19 mouse cellular contexts compared by ENCODE assay signal in the genomic region with DNA sequence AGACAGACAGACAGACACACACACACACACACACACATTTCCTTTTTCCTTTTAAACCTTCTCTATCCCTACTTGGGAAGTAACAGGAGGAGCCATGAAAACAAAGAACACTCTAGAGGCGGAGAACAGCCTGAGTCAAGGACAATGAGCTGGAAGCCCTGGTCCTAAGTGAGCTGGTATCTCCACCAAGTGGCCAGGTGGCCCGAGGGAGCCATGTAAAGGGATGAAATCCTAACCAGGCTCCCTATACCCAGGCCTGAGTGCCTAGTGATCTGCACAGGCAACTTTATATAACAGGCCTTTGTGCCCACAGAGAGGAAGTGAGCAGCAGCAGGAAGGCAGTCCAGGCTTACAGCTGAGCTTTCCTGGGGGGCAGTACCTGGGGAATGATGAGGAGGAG. TPM values are rescaled to one million over a fixed set of nuclear protein-coding genes. Genes with fewer than 3 reads are reported as not detected.
A peak's percentile ranks its signal among the peaks of the same experiment; 100 is the strongest.
DNase-seq lines count a peak whose midpoint lies in the region; ATAC-seq and TF ChIP-seq lines count a peak whose summit lies in the region.
"Had no signal": no experiment of that assay in that cellular context is flagged by ENCODE, and none has a peak within 500 bp of the region (broad histone marks: within the 10 kb centered on the region; RNA-seq: fewer than 3 reads in every experiment).

No protein-coding gene starts in this region.

- H3K36me3 ChIP-seq in kidney, adult 2 months (ENCODE audit: control insufficient read depth, insufficient read depth, low read length): no peaks in the 10 kb centered on the region
- H3K36me3 ChIP-seq in liver, embryonic 16.5 days (ENCODE audit: control insufficient read depth, insufficient read depth): peaks cover 11% of the 10 kb centered on the region; the same call in 1 of the 2 replicates
- 0 out of 2 replicates have a peak, but pooled peaks cover 5% of the 10 kb centered on the region for H3K36me3 ChIP-seq in limb, embryonic 10.5 days
- H3K36me3 ChIP-seq: embryonic facial prominence, embryonic 15.5 days; hindbrain, embryonic 15.5 days had no signal

- H3K27me3 ChIP-seq in kidney, adult 2 months (replicated peaks; ENCODE audit: control insufficient read depth, insufficient read depth, low read length): no peaks in the 10 kb centered on the region
- no peaks in the 10 kb centered on the region for H3K27me3 ChIP-seq in liver, embryonic 16.5 days (ENCODE audit: control insufficient read depth, insufficient read depth, low read depth, low read length)
- no peaks in the 10 kb centered on the region for H3K27me3 ChIP-seq in limb, embryonic 10.5 days (ENCODE audit: low read depth, poor library complexity, severe bottlenecking)
- H3K27me3 ChIP-seq: embryonic facial prominence, embryonic 15.5 days; hindbrain, embryonic 15.5 days had no signal

- peaks cover 14% of the 10 kb centered on the region for H3K4me1 ChIP-seq in kidney, adult 2 months (ENCODE audit: control insufficient read depth, insufficient read depth, low read length)
- H3K4me1 ChIP-seq in liver, embryonic 16.5 days (ENCODE audit: control insufficient read depth, low read depth, low read length): peaks cover 46% of the 10 kb centered on the region
- peaks cover 16% of the 10 kb centered on the region for H3K4me1 ChIP-seq in limb, embryonic 10.5 days

- DNase-seq in adrenal gland, postnatal 10 days: peak; percentile 28
- DNase-seq in adrenal gland, adult 18-20 months (ENCODE audit: low spot score in 2 of 2): no peak
- no peak for DNase-seq in kidney, adult 2 months
- DNase-seq in kidney, postnatal 4 days: no peak
- DNase-seq in 416B (ENCODE audit: low read depth): peak; percentile 39
- no peak for DNase-seq in limb, embryonic 10.5 days (ENCODE audit: low spot score)
- DNase-seq in right cerebral cortex, adult 2 months (ENCODE audit: low spot score in 2 of 2): no peak
- DNase-seq: adrenal gland, adult 8-10 months; cerebellum, adult 11-12 months; gastrocnemius, postnatal 14 days; layer of hippocampus, adult 9-11 months; left cerebral cortex, postnatal 4 days had no signal

- no peak overlapping the region for H3K4me3 ChIP-seq in kidney, adult 2 months (ENCODE audit: insufficient read depth, low read depth, low read length)
- H3K4me3 ChIP-seq in liver, embryonic 16.5 days (ENCODE audit: low read depth, low read length): peak overlapping the region; percentile 1; the same call in 1 of the 2 replicates
- H3K4me3 ChIP-seq in limb, embryonic 10.5 days: no peak overlapping the region
- H3K4me3 ChIP-seq: embryonic facial prominence, embryonic 15.5 days; hindbrain, embryonic 15.5 days; midbrain, embryonic 10.5 days had no signal

- no peaks in the 10 kb centered on the region for H3K9me3 ChIP-seq in liver, embryonic 16.5 days (replicated peaks; ENCODE audit: control insufficient read depth, low read length)
- no peaks in the 10 kb centered on the region for H3K9me3 ChIP-seq in limb, embryonic 10.5 days (replicated peaks)
- H3K9me3 ChIP-seq: embryonic facial prominence, embryonic 15.5 days; hindbrain, embryonic 15.5 days; midbrain, embryonic 10.5 days had no signal

- H3K4me2 ChIP-seq in liver, embryonic 16.5 days (ENCODE audit: low read depth, low read length): 0 out of 2 replicates have a peak overlapping the region, but pooled peaks have one; percentile 79
- H3K4me2 ChIP-seq: embryonic facial prominence, embryonic 15.5 days; hindbrain, embryonic 15.5 days had no signal

- TF ChIP-seq POLR2A in kidney, adult 2 months (IDR thresholded peaks at IDR 0.05; ENCODE audit: low read depth, low read length): no peak

- no peak; the same call in 1 of the 2 replicates for TF ChIP-seq CTCF in kidney, adult 2 months (conservative IDR thresholded peaks at IDR 0.05; ENCODE audit: insufficient read depth, insufficient read length, low read depth, low read length)

- ATAC-seq in liver, embryonic 16.5 days (ENCODE audit: low read depth): no peak
- ATAC-seq: forebrain, embryonic 14.5 days; lung, postnatal 0 days had no signal

- 0 out of 2 replicates have a peak overlapping the region, but pooled peaks have one; percentile 13 for H3K9ac ChIP-seq in liver, embryonic 16.5 days (ENCODE audit: low read depth, low read length)
- H3K9ac ChIP-seq: embryonic facial prominence, embryonic 15.5 days; hindbrain, embryonic 15.5 days had no signal

- H3K27ac ChIP-seq in kidney, adult 2 months (ENCODE audit: insufficient read depth, low read depth, low read length): peak overlapping the region; percentile 33
- H3K27ac ChIP-seq in liver, embryonic 16.5 days (ENCODE audit: low read length): peak overlapping the region; percentile 99; the same call in 1 of the 2 replicates
- H3K27ac ChIP-seq in limb, embryonic 10.5 days: no peak overlapping the region
- H3K27ac ChIP-seq: embryonic facial prominence, embryonic 15.5 days; hindbrain, embryonic 15.5 days; midbrain, embryonic 10.5 days had no signal

- WGBS in kidney, adult 2 months: 31% methylated on average over 2 of the region's 2 CpGs
- WGBS in liver, embryonic 16.5 days (ENCODE audit: insufficient replicate concordance): 49% methylated on average over 2 of the region's 2 CpGs
- 67% methylated on average over 2 of the region's 2 CpGs for WGBS in limb, embryonic 10.5 days

RNA-seq across cellular contexts. Expression of gene Rab43, which starts 5.1 kb away (rescaled TPM):
- total RNA-seq in adrenal gland, postnatal 10 days (2021): 10 to 100 TPM; 30.4 to 46.1 TPM
- 10 to 100 TPM; 28.8 to 30.0 TPM for total RNA-seq in adrenal gland, adult 18-20 months (2021)
- 49.5 and 52.0 TPM in 2 replicates for polyA plus RNA-seq in kidney, adult 2 months (2012; rRNA removed)
- polyA plus RNA-seq in liver, embryonic 16.5 days (2015; fragmentation: Nextera tagmentation; extraction: Ambion mirVana): 32.4 and 34.8 TPM in 2 replicates
- polyA plus RNA-seq in limb, embryonic 10.5 days (2016; fragmentation: Nextera tagmentation; extraction: Ambion mirVana): 5.3 and 7.6 TPM in 2 replicates

RNA-seq across cellular contexts. Expression of gene Gm45140, which starts 28.7 kb away (rescaled TPM):
- 1 to 10 TPM; 2.0 to 6.6 TPM for total RNA-seq in adrenal gland, postnatal 10 days (2021)
- total RNA-seq in adrenal gland, adult 18-20 months (2021): 1 to 10 TPM; 4.3 to 6.8 TPM
- polyA plus RNA-seq in kidney, adult 2 months (2012; rRNA removed): 0.53 and 0.77 TPM in 2 replicates
- polyA plus RNA-seq in liver, embryonic 16.5 days (2015; fragmentation: Nextera tagmentation; extraction: Ambion mirVana): 4.5 and 4.6 TPM in 2 replicates
- polyA plus RNA-seq in limb, embryonic 10.5 days (2016; fragmentation: Nextera tagmentation; extraction: Ambion mirVana): 2.7 and 3.6 TPM in 2 replicates

RNA-seq across cellular contexts. Expression of gene Gp9, which starts 29.0 kb away (rescaled TPM):
- 1 to 10 TPM; 1.1 to 1.3 TPM for total RNA-seq in adrenal gland, postnatal 10 days (2021)
- under 1 TPM in 1 of 2 experiments, not detected in 1; 0.70 TPM for total RNA-seq in adrenal gland, adult 18-20 months (2021)
- 0.66 and 1.1 TPM in 2 replicates for polyA plus RNA-seq in kidney, adult 2 months (2012; rRNA removed)
- polyA plus RNA-seq in liver, embryonic 16.5 days (2015; fragmentation: Nextera tagmentation; extraction: Ambion mirVana): 24.8 and 26.2 TPM in 2 replicates
- polyA plus RNA-seq in limb, embryonic 10.5 days (2016; fragmentation: Nextera tagmentation; extraction: Ambion mirVana): 1.6 and 2.1 TPM in 2 replicates
- total RNA-seq: gastrocnemius, postnatal 14 days; left cerebral cortex, postnatal 4 days had no signal
- polyA plus RNA-seq: testis, adult 2 months had no signal

RNA-seq across cellular contexts. Expression of gene Isy1, which starts 31.7 kb away (rescaled TPM):
- 10 to 100 TPM; 32.3 to 34.9 TPM for total RNA-seq in adrenal gland, postnatal 10 days (2021)
- total RNA-seq in adrenal gland, adult 18-20 months (2021): 100 to 1,000 TPM in 1 of 2 experiments, 10 to 100 TPM in 1; 55.9 to 120 TPM
- 14.1 and 18.4 TPM in 2 replicates for polyA plus RNA-seq in kidney, adult 2 months (2012; rRNA removed)
- polyA plus RNA-seq in liver, embryonic 16.5 days (2015; fragmentation: Nextera tagmentation; extraction: Ambion mirVana): 17.5 and 24.2 TPM in 2 replicates
- polyA plus RNA-seq in limb, embryonic 10.5 days (2016; fragmentation: Nextera tagmentation; extraction: Ambion mirVana): 68.8 and 74.0 TPM in 2 replicates

RNA-seq across cellular contexts. Expression of gene Cnbp, which starts 44.0 kb away (rescaled TPM):
- total RNA-seq in adrenal gland, postnatal 10 days (2021): 100 to 1,000 TPM; 395 to 399 TPM
- 100 to 1,000 TPM; 428 to 457 TPM for total RNA-seq in adrenal gland, adult 18-20 months (2021)
- polyA plus RNA-seq in kidney, adult 2 months (2012; rRNA removed): 175 and 184 TPM in 2 replicates
- 486 and 530 TPM in 2 replicates for polyA plus RNA-seq in liver, embryonic 16.5 days (2015; fragmentation: Nextera tagmentation; extraction: Ambion mirVana)
- 1,415 and 1,701 TPM in 2 replicates for polyA plus RNA-seq in limb, embryonic 10.5 days (2016; fragmentation: Nextera tagmentation; extraction: Ambion mirVana)

Comparison
In these comparisons a context has a peak if more than half of its experiments do, and no peak if none do; other contexts are left out.
1. DNase-seq: peak in adrenal gland, postnatal 10 days (single experiment) and 416B (single experiment); none in adrenal gland, adult 18-20 months (0 of 2), kidney, adult 2 months (single experiment), kidney, postnatal 4 days (0 of 2), limb, embryonic 10.5 days (single experiment) and right cerebral cortex, adult 2 months (0 of 2).